Mouse (Mus musculus) gastrocnemius, adult 2 months (tissue): Measurements from ENCODE around the gene Aldh1l1. TPM values are rescaled to one million over a fixed set of nuclear protein-coding genes. Genes with fewer than 3 reads are reported as not detected.

Experiments used
- DNase-seq: peaks from one replicate; pipeline ENCODE4 v3.0.0; 2022
- H3K27ac ChIP-seq: fragments of 200-600 bp; 2 replicates; pipeline ENCODE4 v1.8.1; 2022; ENCODE audit warnings: mild to moderate bottlenecking
- H3K4me3 ChIP-seq: fragments of 200-600 bp; 2 replicates; pipeline ENCODE4 v1.8.1; 2022; ENCODE audit warnings: mild to moderate bottlenecking, moderate library complexity
- CTCF ChIP-seq: fragments of 200-600 bp; IDR thresholded peaks from 2 replicates; pipeline ENCODE4 v1.8.1; 2022; ENCODE audit warnings: antibody characterized with exemption, mild to moderate bottlenecking, moderate library complexity
- intact Hi-C: fragments of 180-260 bp; cut with DNase I; formaldehyde crosslinking; loops from one replicate; pipeline ENCODE4 v1.15.1; 2025
- total RNA-seq, 2 experiments: library from RNA; stranded (reverse); gene quantifications; 2 replicates each; pipeline ENCODE4 v1.2.3; 2021

Aldh1l1 gene
- total RNA-seq, 2 experiments from 2014 or later = 3.6 to 5.3 TPM

DNA sequence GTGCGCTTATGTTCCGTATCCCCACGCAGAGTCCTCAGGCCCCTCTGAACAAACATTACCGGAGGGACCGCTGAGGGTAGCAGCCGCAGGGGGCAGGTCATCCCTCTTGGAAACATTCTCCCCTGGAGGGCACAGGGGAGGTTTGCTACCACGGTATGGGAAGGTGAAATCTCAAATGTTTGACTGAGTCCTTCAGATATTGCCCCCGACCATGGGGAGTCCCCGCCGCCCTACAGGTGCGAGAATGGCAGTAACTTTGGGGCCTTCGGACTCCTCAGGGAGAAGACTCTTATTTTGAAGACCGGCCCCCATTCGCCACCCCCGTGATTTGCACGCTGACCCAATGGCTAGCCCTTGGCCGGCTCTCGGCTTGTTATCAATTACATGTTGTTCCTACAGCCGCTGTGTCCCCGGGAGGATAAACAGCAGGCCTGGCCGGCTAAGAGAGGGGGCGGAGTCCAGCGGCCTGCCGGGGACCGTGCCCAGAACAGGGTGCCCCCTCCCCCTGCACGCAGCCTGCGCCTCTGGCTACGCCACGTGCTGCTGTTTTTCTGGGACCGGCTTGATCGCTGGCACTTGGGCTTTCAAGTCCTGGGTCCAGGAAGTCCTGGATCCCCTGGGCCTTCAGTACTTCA lies 22.9 kb upstream of the Aldh1l1 start:
- peak; percentile 99 for DNase-seq
- peak; percentile 7; the same call in 1 of the 2 replicates for TF ChIP-seq CTCF
- peak overlapping the region; percentile 100 for H3K27ac ChIP-seq
- intact Hi-C loops = loop anchor here (1.0 to 5.0 kb wide), 2 partner anchors 45 to 139 kb away; partner anchors contain the start of gene Slc41a3
- H3K4me3 ChIP-seq = peak overlapping the region; percentile 99

DNA sequence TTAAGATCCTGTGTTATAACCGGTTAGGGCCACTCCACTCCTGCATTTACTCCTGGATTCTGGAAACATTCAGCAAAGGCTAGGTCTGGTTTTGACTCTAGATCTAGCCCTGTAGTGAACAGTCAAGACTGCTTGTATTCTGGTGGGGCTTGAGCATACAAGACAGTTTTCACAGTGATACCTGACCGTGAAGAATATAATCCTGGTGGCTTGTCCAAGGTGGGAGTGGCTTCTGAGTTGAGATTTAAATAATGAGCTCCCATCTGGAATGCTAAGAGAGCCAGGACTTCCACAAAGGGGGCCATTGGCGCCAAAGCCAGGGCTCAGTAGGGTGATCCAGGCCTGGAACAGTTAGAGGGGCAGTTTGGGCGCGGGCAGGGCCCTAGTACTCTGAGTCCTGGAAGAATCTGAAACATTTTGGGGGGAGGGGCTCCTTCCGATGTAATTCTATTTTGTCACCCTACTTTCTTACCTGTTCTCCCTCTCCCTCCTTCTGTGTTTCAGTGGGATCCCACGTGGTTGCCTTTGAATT lies 22.3 kb upstream of the Aldh1l1 start:
- peak overlapping the region; percentile 100 for H3K27ac ChIP-seq
- DNase-seq = no peak
- H3K4me3 ChIP-seq = peak overlapping the region; percentile 99
- TF ChIP-seq CTCF = no peak
- intact Hi-C loops = loop anchor here (1.0 to 5.0 kb wide), 2 partner anchors 44 to 138 kb away; partner anchors contain the start of gene Slc41a3

DNA sequence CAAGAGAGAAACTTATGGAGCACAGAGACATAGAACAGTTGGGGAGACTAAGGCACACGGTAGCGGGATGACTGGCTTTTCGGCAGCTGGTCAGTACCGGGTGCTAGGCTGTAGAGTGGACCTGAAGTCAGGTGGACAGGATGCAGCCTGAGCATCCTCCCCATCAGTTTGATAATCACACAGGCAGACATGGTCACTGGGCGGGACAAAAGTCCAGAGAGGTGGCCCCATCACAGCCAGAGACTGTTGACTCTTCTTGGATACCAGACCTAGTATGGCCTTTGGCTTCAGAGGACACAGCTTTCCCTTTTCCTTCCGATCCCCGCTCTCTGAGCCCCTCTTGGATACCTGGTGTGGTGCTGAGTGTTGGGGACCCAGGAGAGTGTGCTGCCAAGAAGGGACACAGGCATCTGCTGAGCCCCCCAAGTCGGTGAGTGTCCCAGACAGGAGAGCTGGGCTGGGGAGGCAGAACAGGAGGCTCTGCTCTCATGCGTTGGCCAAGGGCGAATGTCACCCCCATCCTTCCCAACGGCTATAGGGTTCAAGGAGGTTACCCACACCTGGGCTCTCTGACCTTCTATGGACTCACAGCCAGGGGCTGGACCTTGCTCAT lies 21.1 kb upstream of the Aldh1l1 start:
- Histone ChIP-seq H3K4me3 (peak overlapping the region; percentile 99), H3K27ac (peak overlapping the region; percentile 100)
- intact Hi-C loops = no loop called here
- DNase-seq = no peak
- no peak for TF ChIP-seq CTCF

DNA sequence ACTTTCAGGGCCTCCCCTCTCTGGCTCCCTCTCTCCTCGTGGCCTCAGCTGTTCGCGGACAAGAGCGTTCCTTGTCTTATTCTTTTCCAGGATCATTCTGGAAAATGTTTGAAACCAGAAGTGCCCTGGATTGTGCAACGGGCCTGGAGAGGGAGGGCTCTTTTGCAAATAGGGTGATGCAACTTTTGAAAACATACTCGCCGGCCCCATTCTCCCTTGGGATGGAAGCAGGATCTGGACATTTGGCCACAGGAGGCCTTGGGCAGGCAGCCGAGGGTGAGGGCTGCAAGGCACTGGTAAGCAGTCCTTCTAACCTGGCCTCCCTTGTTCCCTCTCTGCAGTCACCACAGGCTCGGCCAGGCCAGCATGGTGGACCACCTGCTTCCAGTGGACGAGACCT lies 20.1 kb upstream of the Aldh1l1 start:
- Histone ChIP-seq H3K27ac (peak overlapping the region; percentile 100), H3K4me3 (peak overlapping the region; percentile 99)
- intact Hi-C loops = no loop called here
- no peak for TF ChIP-seq CTCF
- DNase-seq = peak; percentile 91

DNA sequence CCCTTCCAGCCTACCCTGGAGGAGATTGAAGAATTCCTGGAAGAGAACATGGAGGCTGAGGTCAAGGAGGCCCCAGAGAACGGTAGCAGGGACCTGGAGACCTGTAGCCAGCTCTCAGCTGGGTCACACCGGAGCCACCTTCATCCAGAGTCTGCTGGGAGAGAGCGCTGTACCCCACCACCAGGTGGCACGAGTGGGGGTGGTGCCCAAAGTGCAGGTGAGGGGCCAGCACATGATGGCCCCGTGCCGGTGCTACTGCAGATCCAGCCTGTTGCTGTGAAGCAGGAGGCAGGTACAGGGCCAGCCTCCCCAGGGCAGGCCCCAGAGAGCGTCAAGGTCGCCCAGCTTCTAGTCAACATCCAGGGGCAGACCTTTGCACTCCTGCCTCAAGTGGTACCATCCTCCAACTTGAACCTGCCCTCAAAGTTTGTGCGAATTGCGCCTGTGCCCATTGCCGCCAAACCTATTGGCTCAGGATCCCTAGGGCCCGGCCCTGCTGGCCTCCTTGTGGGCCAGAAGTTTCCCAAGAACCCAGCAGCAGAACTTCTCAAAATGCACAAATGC lies 19.3 kb upstream of the Aldh1l1 start:
- peak overlapping the region; percentile 99 for H3K4me3 ChIP-seq
- DNase-seq = no peak
- H3K27ac ChIP-seq = peak overlapping the region; percentile 100
- intact Hi-C loops = no loop called here
- TF ChIP-seq CTCF = no peak

DNA sequence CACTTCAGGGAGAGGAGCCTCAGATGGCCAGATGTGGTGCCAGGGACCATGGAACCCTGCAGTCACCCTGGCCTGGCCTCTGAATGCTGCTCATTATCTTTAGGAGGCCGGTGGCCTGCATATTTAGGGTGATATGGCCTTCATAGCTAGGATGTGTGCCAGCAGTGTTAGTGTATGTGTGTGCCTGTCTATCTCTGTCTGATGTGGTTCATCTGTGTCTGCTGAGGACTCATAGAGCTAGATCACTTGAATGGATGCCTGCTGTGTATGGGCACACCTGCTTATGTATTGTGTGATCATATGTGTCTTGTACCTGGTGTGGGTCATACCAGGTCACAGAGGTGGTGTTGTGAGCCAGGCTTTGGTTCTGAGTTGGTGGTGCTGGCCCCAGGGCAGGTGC lies 18.0 kb upstream of the Aldh1l1 start:
- no peak for TF ChIP-seq CTCF
- intact Hi-C loops = no loop called here
- Histone ChIP-seq H3K27ac (peak overlapping the region; percentile 100), H3K4me3 (peak overlapping the region; percentile 99)
- DNase-seq = no peak

GRCm38 (mm10) chr6:90469041-90469440 lies 17.2 kb upstream of the Aldh1l1 start:
- intact Hi-C loops = no loop called here
- peak overlapping the region; percentile 99 for H3K4me3 ChIP-seq
- H3K27ac ChIP-seq = peak overlapping the region; percentile 100
- DNase-seq = no peak
- TF ChIP-seq CTCF = no peak

- peak overlapping the region; percentile 51 for H3K4me3 ChIP-seq
- intact Hi-C loops = no loop called here
- TF ChIP-seq CTCF = no peak
- peak overlapping the region; percentile 100 for H3K27ac ChIP-seq
- no peak for DNase-seq
Observed at GRCm38 (mm10) chr6:90470255-90470654, 16.0 kb upstream of the Aldh1l1 start.

DNA sequence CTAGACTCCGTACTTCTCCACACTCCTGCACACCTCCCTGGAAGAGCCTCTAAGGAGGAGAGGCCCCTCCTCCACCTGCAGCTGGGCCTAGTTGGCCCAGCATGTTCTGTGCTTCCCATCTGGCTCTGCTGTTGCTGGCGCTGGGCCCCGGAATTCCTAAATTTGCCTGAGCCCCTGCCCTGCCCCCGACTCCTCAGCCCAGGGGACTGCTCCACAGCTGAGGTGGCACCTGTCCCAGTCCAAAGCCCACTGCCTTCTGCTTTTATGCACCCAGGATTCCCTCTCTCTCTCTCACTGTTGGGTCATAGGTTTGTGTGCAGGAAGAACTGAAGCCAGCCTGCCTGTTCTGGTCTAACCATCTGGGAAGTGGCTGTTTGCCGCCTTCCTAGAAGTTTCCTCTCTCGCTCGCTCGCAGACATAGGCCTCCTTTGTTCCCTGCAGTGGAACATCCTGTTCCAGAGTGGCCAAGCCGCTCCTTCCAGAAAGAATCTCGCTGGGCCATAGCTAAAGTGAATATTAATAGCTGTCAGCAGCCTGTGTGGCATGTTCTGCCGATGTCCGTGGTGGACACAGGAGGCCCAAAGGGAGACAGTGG lies 15.2 kb upstream of the Aldh1l1 start:
- DNase-seq = peak; percentile 76
- Histone ChIP-seq H3K4me3 (peak overlapping the region; percentile 51), H3K27ac (peak overlapping the region; percentile 100)
- intact Hi-C loops = no loop called here
- TF ChIP-seq CTCF = no peak

- TF ChIP-seq CTCF = no peak
- Histone ChIP-seq H3K4me3 (peak overlapping the region; percentile 51), H3K27ac (peak overlapping the region; percentile 100)
- peak; percentile 68 for DNase-seq
- intact Hi-C loops = loop anchor here (2.0 kb wide), 1 partner anchor 35 kb away; no protein-coding TSS in a partner anchor
Observed at GRCm38 (mm10) chr6:90472079-90472478, 14.1 kb upstream of the Aldh1l1 start.

DNA sequence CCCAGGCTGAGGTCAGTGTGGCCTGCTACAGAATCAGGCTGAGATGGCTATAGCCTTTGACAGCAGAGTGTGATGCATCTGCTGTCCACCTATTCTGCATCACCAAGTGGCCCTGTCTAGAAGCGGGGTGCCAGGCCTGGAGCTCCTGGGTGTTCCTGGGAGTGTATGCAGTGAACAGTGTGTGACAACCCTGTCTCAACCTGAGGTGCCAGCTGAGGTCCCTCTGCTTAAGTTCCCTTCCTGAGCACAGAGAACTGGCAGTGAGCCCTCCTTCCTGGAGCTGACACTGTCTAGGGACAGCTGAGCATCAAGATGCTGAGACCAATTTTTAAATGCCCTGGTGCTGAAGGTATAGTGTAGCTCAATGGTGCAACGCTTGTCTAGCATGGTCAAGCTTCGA lies 13.5 kb upstream of the Aldh1l1 start:
- TF ChIP-seq CTCF = no peak
- DNase-seq = peak; percentile 77
- Histone ChIP-seq H3K4me3 (peak overlapping the region; percentile 25; the same call in 1 of the 2 replicates), H3K27ac (peak overlapping the region; percentile 100)
- intact Hi-C loops = loop anchor here (2.0 kb wide), 1 partner anchor 34 kb away; no protein-coding TSS in a partner anchor

DNA sequence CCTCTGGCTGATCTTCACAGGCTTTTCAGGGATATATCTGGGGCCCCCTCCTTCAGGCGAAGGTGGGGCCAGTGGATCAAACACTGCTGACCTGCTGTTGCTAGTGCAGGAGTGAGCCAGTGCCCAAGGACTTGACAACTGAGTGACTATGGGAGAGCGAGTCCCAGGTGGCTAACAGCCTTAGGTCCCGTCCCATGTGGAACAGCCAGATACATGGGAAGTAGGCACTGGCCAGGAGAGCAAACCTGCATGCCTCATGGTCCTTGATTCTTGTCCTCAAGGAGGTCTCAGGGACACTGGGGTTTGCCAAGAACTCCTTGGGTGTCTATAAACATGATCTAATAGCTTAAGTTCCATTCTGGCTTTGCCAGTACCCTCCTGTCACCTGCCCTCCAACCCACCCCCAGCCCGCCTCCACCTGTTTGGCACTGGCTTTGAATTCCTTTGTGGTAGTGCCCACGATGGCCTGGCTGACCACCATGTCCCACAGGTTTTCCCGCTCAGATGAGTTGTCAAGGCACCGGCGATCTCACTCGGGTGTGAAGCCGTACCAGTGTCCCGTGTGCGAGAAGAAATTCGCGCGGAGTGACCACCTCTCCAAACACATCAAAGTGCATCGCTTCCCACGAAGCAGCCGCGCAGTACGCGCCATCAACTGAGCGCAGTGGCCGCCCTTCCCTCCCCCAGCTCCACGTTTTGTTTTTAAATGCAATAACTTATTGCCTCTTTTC lies 12.4 kb upstream of the Aldh1l1 start:
- TF ChIP-seq CTCF = no peak
- Histone ChIP-seq H3K27ac (peak overlapping the region; percentile 100), H3K4me3 (peak overlapping the region; percentile 13)
- intact Hi-C loops = loop anchor here (2.0 kb wide), 1 partner anchor 33 kb away; no protein-coding TSS in a partner anchor
- DNase-seq = no peak
